Mouse (Mus musculus) E14TG2a.4 (cell line): ENCODE data around the gene Pink1.

Source experiments
- CTCF ChIP-seq: conservative IDR thresholded peaks from 2 replicates; pipeline ENCODE4 v1.5.1; 2014; ENCODE audit warnings: low read length
- NANOG ChIP-seq: IDR thresholded peaks from 2 replicates; pipeline ENCODE4 v1.6.1; 2014; ENCODE audit warnings: borderline replicate concordance, low read length, mixed read lengths
- POU5F1 ChIP-seq: IDR thresholded peaks from 2 replicates; pipeline ENCODE4 v1.6.1; 2014; ENCODE audit warnings: low read length, borderline replicate concordance

DNA sequence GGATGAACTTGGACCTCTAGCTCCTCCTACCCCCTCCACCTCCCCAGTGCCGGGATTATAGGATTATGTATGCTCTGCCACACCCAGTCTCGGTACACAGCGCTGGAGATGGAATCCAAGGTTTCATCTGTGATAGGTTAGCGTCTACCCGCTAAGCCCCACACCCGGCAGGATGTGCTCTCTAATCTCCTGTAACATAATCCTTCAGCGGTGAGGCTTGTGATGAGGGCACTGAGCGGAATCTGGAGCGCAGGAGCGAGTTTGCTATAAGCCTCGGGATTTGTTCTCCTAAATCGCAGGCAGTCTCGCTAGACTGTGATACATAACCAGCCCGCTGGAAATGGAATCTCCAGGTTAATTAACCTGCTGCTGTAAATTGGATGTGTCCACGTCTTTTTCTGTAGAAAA is 4.2 kb upstream of the Pink1 start:
- TF ChIP-seq CTCF = no peak
- no peak for TF ChIP-seq POU5F1
- TF ChIP-seq NANOG = no peak
